Mouse (Mus musculus) neural tube, embryonic 11.5 days (tissue): ENCODE data around the gene Sema4g. TPM values are rescaled to one million over a fixed set of nuclear protein-coding genes. Genes with fewer than 3 reads are reported as not detected.

Source experiments
- ATAC-seq: fragments of 200-750 bp; cut with Nextera tagmentation; 2 replicates; pipeline ENCODE4 v1.8.0; 2017; ENCODE audit warnings: moderate number of reproducible peaks, mild to moderate bottlenecking, moderate TSS enrichment, moderate library complexity; ENCODE audit not compliant: insufficient read depth, low FRiP score, low TSS enrichment
- DNase-seq: peaks from one replicate; pipeline ENCODE4 v3.0.0-alpha.2; 2015; ENCODE audit warnings: low spot score
- H3K27ac ChIP-seq: fragments of 300-500 bp; sonication (generic); 2 replicates; pipeline ENCODE4 v1.5.1; 2014; ENCODE audit warnings: low read depth, mild to moderate bottlenecking, low read length
- H3K27me3 ChIP-seq: fragments of 300-500 bp; sonication (generic); 2 replicates; pipeline ENCODE4 v1.6.1; 2014; ENCODE audit warnings: mild to moderate bottlenecking, low read length, mixed read lengths; ENCODE audit not compliant: control insufficient read depth, insufficient read depth
- H3K36me3 ChIP-seq: fragments of 300-500 bp; sonication (generic); 2 replicates; pipeline ENCODE4 v1.6.1; 2014; ENCODE audit warnings: mild to moderate bottlenecking, low read length, moderate library complexity, mixed read lengths; ENCODE audit not compliant: control insufficient read depth, insufficient read depth
- H3K4me1 ChIP-seq: fragments of 300-500 bp; sonication (generic); 2 replicates; pipeline ENCODE4 v1.6.1; 2014; ENCODE audit warnings: low read length, mixed read lengths; ENCODE audit not compliant: control insufficient read depth, insufficient read depth
- H3K4me2 ChIP-seq: fragments of 300-500 bp; sonication (generic); 2 replicates; pipeline ENCODE4 v1.6.1; 2014; ENCODE audit warnings: low read depth, mild to moderate bottlenecking, moderate library complexity
- H3K4me3 ChIP-seq: fragments of 300-500 bp; sonication (generic); 2 replicates; pipeline ENCODE4 v1.5.1; 2014; ENCODE audit warnings: low read depth, low read length
- H3K9ac ChIP-seq: fragments of 300-500 bp; sonication (generic); 2 replicates; pipeline ENCODE4 v1.6.1; 2014; ENCODE audit warnings: mild to moderate bottlenecking, low read length
- H3K9me3 ChIP-seq: fragments of 300-500 bp; sonication (generic); 2 replicates; pipeline ENCODE4 v1.6.1; 2016; ENCODE audit warnings: low read length; ENCODE audit not compliant: control insufficient read depth
- WGBS: fragments of 180-500 bp; shearing (Covaris S2); extraction: QIAGEN DNeasy Blood & Tissue Kit; methylation state at CpG from one replicate; pipeline ENCODE4 v1.1.7; 2014; 5-methylcytosine and 5-hydroxymethylcytosine counted together
- polyA plus RNA-seq: library from polyadenylated mRNA; unstranded; fragments of >200 nt; fragmentation: Nextera tagmentation; extraction: Ambion mirVana; gene quantifications from 2 replicates; pipeline ENCODE4 v1.2.1, GENCODE M21; 2014

Sema4g gene
- 6.6 and 6.7 TPM in 2 replicates for polyA plus RNA-seq

DNA sequence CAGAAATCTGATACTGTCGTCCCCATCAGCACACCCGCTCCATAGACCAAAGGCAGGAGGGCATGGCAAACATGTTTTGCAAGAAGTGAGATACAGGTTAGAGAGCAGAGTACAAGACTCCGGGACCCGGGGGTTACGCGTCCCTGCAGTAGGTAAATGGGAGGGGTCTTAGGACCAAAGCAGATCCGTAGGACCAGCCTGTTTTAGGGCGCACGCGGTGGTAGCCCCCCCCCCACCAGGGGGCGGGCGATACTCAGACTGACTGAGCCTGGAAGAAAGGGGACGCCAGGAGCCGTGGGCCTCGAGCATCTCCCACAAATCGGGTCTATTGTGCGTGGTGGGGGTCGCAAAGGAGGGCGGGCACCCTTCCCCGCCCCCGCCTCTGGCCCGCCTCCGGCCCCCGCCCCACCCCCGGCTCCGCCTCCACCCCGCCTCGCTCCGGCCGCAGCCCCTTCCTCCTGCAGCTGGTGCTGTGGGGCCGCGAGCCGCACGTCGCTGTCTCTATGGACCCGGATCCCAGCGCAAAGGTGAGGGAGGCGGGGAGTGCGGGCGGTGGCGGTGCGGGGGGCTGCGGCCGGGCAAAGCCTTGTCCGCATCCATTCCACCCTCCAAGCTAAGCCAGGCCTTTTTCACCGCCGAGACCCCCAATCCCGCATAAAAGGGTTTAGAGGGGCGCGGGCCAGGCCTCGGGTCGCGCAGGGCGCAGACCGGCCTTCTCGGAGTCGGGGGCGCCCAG is at the start of gene Sema4g:
Sema4g (plus strand) TSS at position 271 of the 736 bp plus-strand sequence.
- H3K4me2 ChIP-seq = peak within 1 kb of the TSS; percentile 84
- H3K4me3 ChIP-seq = peak within 1 kb of the TSS; percentile 61
- peak within 1 kb of the TSS; percentile 72 for H3K9ac ChIP-seq
- DNase-seq (peak; percentile 74), ATAC-seq (peak; percentile 78)
- H3K27ac ChIP-seq = 0 out of 2 replicates have a peak within 1 kb of the TSS, but pooled peaks have one; percentile 17
- peaks cover 10% of the 10 kb centered on the region for H3K4me1 ChIP-seq
- no peaks in the 10 kb centered on the region for H3K9me3 ChIP-seq
- no peaks in the 10 kb centered on the region for H3K36me3 ChIP-seq
- WGBS = under 1% methylated on average over 41 of the region's 58 CpGs
- no peaks in the 10 kb centered on the region for H3K27me3 ChIP-seq

DNA sequence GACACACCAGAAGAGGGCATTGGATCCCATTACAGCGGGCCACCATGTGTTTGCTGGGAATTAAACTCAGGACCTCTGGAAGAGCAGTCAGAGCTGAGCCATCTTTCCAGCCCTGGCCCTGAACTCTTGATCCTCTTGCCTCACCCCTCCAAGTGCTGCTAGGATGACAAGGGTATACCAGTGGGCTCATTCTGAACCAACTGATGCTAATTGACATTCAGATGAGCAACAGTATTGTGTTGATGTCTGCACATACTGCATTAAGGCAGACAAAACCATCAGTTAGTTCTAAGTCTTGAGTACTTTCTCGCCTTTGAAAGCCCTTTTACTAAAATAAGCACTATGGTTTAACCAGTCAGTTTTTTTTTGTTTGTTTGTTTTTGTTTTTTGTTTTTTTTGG is 29.3 kb upstream of the Sema4g start:
- ATAC-seq = no peak
- no peaks in the 10 kb centered on the region for H3K27me3 ChIP-seq
- no peak for DNase-seq
- H3K4me2 ChIP-seq = no peak overlapping the region
- H3K27ac ChIP-seq = no peak overlapping the region
- no peaks in the 10 kb centered on the region for H3K4me1 ChIP-seq
- H3K4me3 ChIP-seq = no peak overlapping the region
- WGBS = 95% methylated on average over 2 of the region's 2 CpGs
- no peak overlapping the region for H3K9ac ChIP-seq
- H3K36me3 ChIP-seq = peaks cover 27% of the 10 kb centered on the region
- no peaks in the 10 kb centered on the region for H3K9me3 ChIP-seq

DNA sequence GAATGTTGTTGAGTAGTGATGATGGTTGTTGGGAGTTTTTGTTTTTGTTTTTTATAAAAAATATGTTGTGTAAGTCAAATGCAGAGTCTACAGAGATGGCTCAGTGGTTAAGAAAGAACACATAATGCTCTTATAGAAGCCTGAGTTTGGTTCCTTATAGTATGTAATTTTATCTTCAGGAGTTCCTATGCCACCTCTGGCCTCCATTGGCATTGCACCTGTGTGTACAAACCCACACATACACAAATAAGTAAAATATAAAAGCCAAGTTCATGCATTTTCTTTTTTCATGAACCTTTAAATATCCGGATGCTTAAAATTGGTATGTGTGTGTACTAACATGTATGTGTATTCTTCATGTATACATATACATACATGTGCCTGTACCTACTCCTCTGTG is 22.9 kb upstream of the Sema4g start:
- H3K9me3 ChIP-seq = no peaks in the 10 kb centered on the region
- H3K4me1 ChIP-seq = no peaks in the 10 kb centered on the region
- peaks cover 18% of the 10 kb centered on the region; the same call in 1 of the 2 replicates for H3K36me3 ChIP-seq
- no peak overlapping the region for H3K9ac ChIP-seq
- 98% methylated on average over 1 of the region's 1 CpGs for WGBS
- DNase-seq (no peak), ATAC-seq (no peak)
- H3K27ac ChIP-seq = no peak overlapping the region
- H3K4me2 ChIP-seq = no peak overlapping the region
- H3K27me3 ChIP-seq = no peaks in the 10 kb centered on the region
- no peak overlapping the region for H3K4me3 ChIP-seq

DNA sequence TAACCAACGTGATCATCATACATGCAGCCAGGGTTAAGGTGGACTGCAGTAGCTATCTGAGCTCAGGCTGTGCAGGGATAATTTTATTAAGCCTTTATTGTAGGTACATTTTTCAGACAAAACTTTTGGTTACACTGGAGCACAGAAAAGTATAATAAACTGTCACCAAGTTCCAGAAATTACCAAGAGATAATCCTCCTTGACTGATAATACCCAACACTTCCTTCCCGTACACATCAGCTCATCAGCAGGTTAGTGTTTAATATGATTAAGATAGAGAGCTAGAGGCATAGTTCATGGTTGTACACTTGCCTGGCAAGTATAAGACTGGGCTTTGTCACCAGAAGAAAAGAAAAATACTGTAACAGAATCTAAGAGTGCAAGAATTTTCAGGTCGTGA is 20.6 kb upstream of the Sema4g start:
- H3K4me2 ChIP-seq = no peak overlapping the region
- H3K4me3 ChIP-seq = no peak overlapping the region
- no peaks in the 10 kb centered on the region for H3K27me3 ChIP-seq
- H3K9me3 ChIP-seq = no peaks in the 10 kb centered on the region
- ATAC-seq (no peak), DNase-seq (no peak)
- peaks cover 18% of the 10 kb centered on the region for H3K36me3 ChIP-seq
- no peak overlapping the region for H3K27ac ChIP-seq
- no peaks in the 10 kb centered on the region for H3K4me1 ChIP-seq
- H3K9ac ChIP-seq = no peak overlapping the region
- 86% methylated on average over 3 of the region's 3 CpGs for WGBS

DNA sequence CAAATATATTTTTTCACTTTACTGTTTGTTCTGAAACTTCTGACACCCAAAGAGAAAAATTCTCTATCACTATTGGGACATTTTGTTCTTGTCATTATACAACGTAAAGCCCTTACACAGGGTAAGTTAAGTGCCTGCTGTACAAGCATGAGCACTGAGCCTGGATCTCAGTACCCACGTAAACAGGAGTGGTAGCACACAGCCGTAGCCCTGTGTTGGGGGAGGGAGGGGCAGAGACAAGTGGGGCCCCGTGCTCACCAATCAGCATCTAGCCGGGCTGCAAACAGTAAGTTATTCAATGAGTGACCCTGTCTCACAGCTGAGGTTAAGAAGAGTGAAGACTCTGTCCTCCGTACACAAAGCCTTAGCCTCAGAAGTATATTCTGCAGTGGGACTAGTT is 12.3 kb upstream of the Sema4g start:
- ATAC-seq (no peak), DNase-seq (no peak)
- Histone ChIP-seq H3K36me3 (peaks cover 22% of the 10 kb centered on the region), H3K4me1 (no peaks in the 10 kb centered on the region), H3K27ac (no peak overlapping the region), H3K4me2 (no peak overlapping the region), H3K4me3 (no peak overlapping the region), H3K9me3 (no peaks in the 10 kb centered on the region), H3K9ac (no peak overlapping the region), H3K27me3 (no peaks in the 10 kb centered on the region)
- WGBS = 87% methylated on average over 6 of the region's 6 CpGs

DNA sequence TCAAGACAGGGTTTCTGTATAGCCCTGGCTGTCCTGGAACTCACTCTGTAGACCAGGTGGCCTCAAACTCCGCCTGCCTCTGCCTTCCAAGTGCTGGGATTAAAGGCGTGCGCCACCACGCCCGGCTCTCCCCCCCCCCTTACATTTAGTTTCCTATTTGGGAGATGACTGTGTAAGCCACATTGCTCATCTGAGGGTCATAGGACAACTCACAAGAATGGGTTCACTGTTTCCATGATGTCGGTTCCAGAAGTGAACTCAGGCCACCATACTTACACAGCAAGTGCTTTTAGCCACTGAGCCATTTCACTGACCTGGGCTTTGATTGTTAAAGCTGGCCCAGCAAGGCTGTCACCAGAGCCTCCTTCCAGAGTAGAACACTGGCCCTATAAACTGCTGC is 11.8 kb upstream of the Sema4g start:
- Histone ChIP-seq H3K4me2 (no peak overlapping the region), H3K27me3 (no peaks in the 10 kb centered on the region), H3K36me3 (peaks cover 22% of the 10 kb centered on the region), H3K27ac (no peak overlapping the region), H3K4me1 (no peaks in the 10 kb centered on the region), H3K9me3 (no peaks in the 10 kb centered on the region), H3K4me3 (no peak overlapping the region), H3K9ac (no peak overlapping the region)
- WGBS = 96% methylated on average over 6 of the region's 6 CpGs
- DNase-seq (no peak), ATAC-seq (no peak)

DNA sequence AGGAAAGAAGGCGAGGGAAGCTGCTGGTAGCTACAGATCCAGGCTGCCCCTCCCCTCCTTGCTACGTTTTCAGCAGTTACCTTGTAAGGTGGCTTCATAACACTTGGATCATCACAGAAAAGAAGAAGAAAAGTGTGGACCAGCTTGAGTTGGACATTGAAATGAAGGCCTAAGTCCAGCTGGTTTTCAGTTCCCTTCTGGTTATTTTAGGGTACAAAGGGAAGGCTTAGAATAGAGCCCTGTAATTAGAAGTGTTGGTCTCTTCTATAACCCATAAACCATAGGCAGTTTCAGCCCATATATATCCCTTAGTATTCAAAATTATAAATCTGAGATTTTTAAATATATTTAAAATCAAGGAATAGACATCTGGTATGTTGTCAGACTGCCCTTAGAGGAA is 8.1 kb upstream of the Sema4g start:
- no peaks in the 10 kb centered on the region for H3K9me3 ChIP-seq

DNA sequence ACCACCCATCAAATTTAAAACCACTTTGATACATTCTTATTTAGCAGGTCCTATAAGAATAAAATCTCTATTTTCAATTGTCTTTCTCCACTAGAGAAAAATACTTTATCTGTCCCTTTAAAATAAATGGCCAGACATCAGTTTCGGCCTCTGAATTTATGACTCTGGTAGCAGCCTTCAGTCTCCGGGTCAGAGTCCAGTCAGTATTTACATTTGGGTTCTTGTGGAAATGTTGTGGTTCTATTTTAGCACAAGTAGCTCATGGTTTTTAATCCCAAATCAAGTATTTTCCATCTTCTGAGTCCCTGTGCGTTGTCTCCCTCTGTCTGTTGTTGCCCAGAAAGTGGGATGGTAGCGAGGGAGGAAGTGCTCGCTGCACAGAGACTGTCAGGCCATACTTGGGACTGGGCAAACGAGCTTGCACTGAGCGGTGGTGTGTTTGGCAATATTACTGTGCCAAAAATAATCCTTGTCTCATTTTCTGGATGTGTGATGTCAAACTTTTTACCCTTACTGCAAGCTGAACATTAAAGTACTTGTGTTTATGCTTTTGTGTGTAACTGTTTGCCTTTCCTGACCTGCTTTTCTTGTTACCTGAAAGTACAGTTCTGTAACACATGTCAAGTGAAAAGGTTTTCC is 6.3 kb upstream of the Sema4g start:
- no peaks in the 10 kb centered on the region for H3K27me3 ChIP-seq
- H3K9ac ChIP-seq = no peak overlapping the region
- DNase-seq (no peak), ATAC-seq (no peak)
- no peaks in the 10 kb centered on the region for H3K9me3 ChIP-seq
- 85% methylated on average over 7 of the region's 7 CpGs for WGBS
- no peaks in the 10 kb centered on the region for H3K4me1 ChIP-seq
- no peak overlapping the region for H3K4me2 ChIP-seq
- H3K36me3 ChIP-seq = peaks cover 4% of the 10 kb centered on the region; the same call in 1 of the 2 replicates
- H3K27ac ChIP-seq = no peak overlapping the region
- H3K4me3 ChIP-seq = no peak overlapping the region

More for the DNA sequence above, 8.1 kb upstream of the Sema4g start:
- Histone ChIP-seq H3K36me3 (peaks cover 8% of the 10 kb centered on the region), H3K4me3 (no peak overlapping the region), H3K27me3 (no peaks in the 10 kb centered on the region), H3K27ac (no peak overlapping the region), H3K4me2 (no peak overlapping the region), H3K4me1 (no peaks in the 10 kb centered on the region), H3K9ac (no peak overlapping the region)
- DNase-seq (no peak), ATAC-seq (no peak)
- WGBS = 73% methylated on average over 2 of the region's 2 CpGs

DNA sequence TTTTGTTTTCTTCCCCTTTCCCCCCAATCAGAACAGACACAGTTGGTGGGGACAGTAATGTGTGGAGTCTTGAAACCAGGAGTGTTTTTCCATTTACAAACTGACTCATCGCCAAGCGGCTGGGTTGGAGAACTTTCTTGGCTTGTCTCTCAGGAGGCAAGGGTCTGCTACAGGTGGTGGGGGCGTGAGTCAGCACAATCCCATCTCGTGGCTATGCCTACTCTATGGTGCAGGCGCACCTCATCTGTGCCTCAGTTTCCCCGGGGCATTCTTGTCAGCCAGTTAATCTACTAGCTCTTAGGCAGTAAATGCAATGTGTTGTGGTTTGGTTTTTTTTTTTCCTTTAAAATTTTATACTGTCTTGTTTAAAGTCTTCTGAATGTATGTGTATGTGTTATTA is 5.5 kb upstream of the Sema4g start:
- H3K36me3 ChIP-seq = peaks cover 3% of the 10 kb centered on the region; the same call in 1 of the 2 replicates
- no peak overlapping the region for H3K4me3 ChIP-seq
- 93% methylated on average over 6 of the region's 6 CpGs for WGBS
- H3K27ac ChIP-seq = no peak overlapping the region
- ATAC-seq (no peak), DNase-seq (no peak)
- H3K4me2 ChIP-seq = no peak overlapping the region
- H3K4me1 ChIP-seq = no peaks in the 10 kb centered on the region
- H3K9me3 ChIP-seq = no peaks in the 10 kb centered on the region
- H3K9ac ChIP-seq = no peak overlapping the region
- H3K27me3 ChIP-seq = no peaks in the 10 kb centered on the region
